25 mouse cellular contexts compared by ENCODE assay signal in genomic region chr2:11967001-11967400, GRCm38 (mm10).
"Had no signal": no experiment of that assay in that cellular context is flagged by ENCODE, and none has a peak within 500 bp of the region (broad histone marks: within the 10 kb centered on the region; RNA-seq: fewer than 3 reads in every experiment).

No protein-coding gene starts in this region.

- H3K27ac ChIP-seq: gastrocnemius, adult 2 months; heart, embryonic 10.5 days; hindbrain, embryonic 10.5 days; hindbrain, embryonic 13.5 days; hindbrain, embryonic 15.5 days; hindbrain, postnatal 0 days; layer of hippocampus, adult 2 months; left cerebral cortex, adult 2 months; limb, embryonic 10.5 days; limb, embryonic 12.5 days; liver, embryonic 14.5 days had no signal

- H3K4me3 ChIP-seq: gastrocnemius, adult 2 months; heart, embryonic 10.5 days; heart, embryonic 12.5 days; hindbrain, embryonic 10.5 days; hindbrain, embryonic 13.5 days; hindbrain, embryonic 15.5 days; layer of hippocampus, adult 2 months; left cerebral cortex, adult 2 months; limb, embryonic 10.5 days; limb, embryonic 12.5 days had no signal

- DNase-seq: gastrocnemius, adult 2 months; gastrocnemius, postnatal 10 days; gastrocnemius, postnatal 25 days; heart, adult 18-20 months; heart, postnatal 10 days; heart, postnatal 4 days; kidney, adult 18-20 months; kidney, adult 8-10 months; kidney, postnatal 10 days; kidney, postnatal 25 days; kidney, postnatal 4 days; liver had no signal

- H3K9me3 ChIP-seq: heart, embryonic 10.5 days; heart, embryonic 12.5 days; hindbrain, embryonic 10.5 days; hindbrain, embryonic 13.5 days; hindbrain, embryonic 15.5 days; limb, embryonic 10.5 days; limb, embryonic 12.5 days had no signal

- H3K27me3 ChIP-seq: heart, embryonic 12.5 days; hindbrain, embryonic 13.5 days; hindbrain, embryonic 15.5 days; limb, embryonic 12.5 days had no signal

- ATAC-seq: hindbrain, postnatal 0 days; intestine, embryonic 16.5 days had no signal

- H3K4me1 ChIP-seq: heart, embryonic 10.5 days; heart, embryonic 12.5 days; hindbrain, embryonic 10.5 days; hindbrain, embryonic 13.5 days; hindbrain, embryonic 15.5 days; limb, embryonic 12.5 days had no signal

- H3K9ac ChIP-seq: heart, embryonic 12.5 days; hindbrain, embryonic 13.5 days; hindbrain, embryonic 15.5 days; limb, embryonic 12.5 days; liver, embryonic 14.5 days had no signal

- H3K36me3 ChIP-seq: heart, embryonic 10.5 days; heart, embryonic 12.5 days; hindbrain, embryonic 10.5 days; hindbrain, embryonic 13.5 days; hindbrain, embryonic 15.5 days; limb, embryonic 10.5 days; limb, embryonic 12.5 days had no signal

- H3K4me2 ChIP-seq: heart, embryonic 12.5 days; hindbrain, embryonic 13.5 days; hindbrain, embryonic 15.5 days; limb, embryonic 12.5 days; liver, embryonic 11.5 days had no signal
